Mouse (Mus musculus) embryonic facial prominence, embryonic 14.5 days (tissue): ENCODE data around the gene Eml1. TPM values are rescaled to one million over a fixed set of nuclear protein-coding genes. Genes with fewer than 3 reads are reported as not detected.

Experiments used
- ATAC-seq: fragments of 200-750 bp; cut with Nextera tagmentation; 2 replicates; pipeline ENCODE4 v1.8.0; 2017; ENCODE audit warnings: low read depth, moderate number of reproducible peaks, moderate TSS enrichment
- DNase-seq: peaks from one replicate; pipeline ENCODE4 v3.0.0-alpha.2; 2015; ENCODE audit warnings: low spot score
- H3K27ac ChIP-seq: fragments of 300-500 bp; sonication (generic); replicated peaks from 2 replicates; pipeline ENCODE4 v1.5.1; 2014; ENCODE audit warnings: low read depth, mild to moderate bottlenecking, low read length, moderate library complexity
- H3K27me3 ChIP-seq: fragments of 300-500 bp; sonication (generic); replicated peaks from 2 replicates; pipeline ENCODE4 v1.6.1; 2014; ENCODE audit warnings: low read length; ENCODE audit not compliant: control insufficient read depth, insufficient read depth
- H3K36me3 ChIP-seq: fragments of 300-500 bp; sonication (generic); 2 replicates; pipeline ENCODE4 v1.6.1; 2014; ENCODE audit warnings: low read length, mixed read lengths; ENCODE audit not compliant: control insufficient read depth, insufficient read depth
- H3K4me1 ChIP-seq: fragments of 300-500 bp; sonication (generic); 2 replicates; pipeline ENCODE4 v1.6.1; 2014; ENCODE audit warnings: antibody characterized with exemption, low read length; ENCODE audit not compliant: control insufficient read depth, insufficient read depth
- H3K4me2 ChIP-seq: fragments of 300-500 bp; sonication (generic); 2 replicates; pipeline ENCODE4 v1.6.1; 2014; ENCODE audit warnings: low read depth, mild to moderate bottlenecking, low read length, moderate library complexity, mixed read lengths
- H3K4me3 ChIP-seq: fragments of 300-500 bp; sonication (generic); 2 replicates; pipeline ENCODE4 v1.5.1; 2014; ENCODE audit warnings: low read depth, mild to moderate bottlenecking, low read length
- H3K9ac ChIP-seq: fragments of 300-500 bp; sonication (generic); 2 replicates; pipeline ENCODE4 v1.6.1; 2014; ENCODE audit warnings: low read depth, mild to moderate bottlenecking, low read length, moderate library complexity, mixed read lengths
- H3K9me3 ChIP-seq: fragments of 300-500 bp; sonication (generic); 2 replicates; pipeline ENCODE4 v1.6.1; 2016; ENCODE audit warnings: low read length; ENCODE audit not compliant: control insufficient read depth
- WGBS: fragments of 180-500 bp; shearing (Covaris S2); extraction: QIAGEN DNeasy Blood & Tissue Kit; methylation state at CpG from one replicate; pipeline ENCODE4 v1.1.7; 2014; 5-methylcytosine and 5-hydroxymethylcytosine counted together
- polyA plus RNA-seq: library from polyadenylated mRNA; unstranded; fragments of >200 nt; fragmentation: Nextera tagmentation; extraction: Ambion mirVana; gene quantifications from 2 replicates; pipeline ENCODE4 v1.2.1, GENCODE M21; 2014

The Eml1 gene
- polyA plus RNA-seq, 1 experiment from 2014 or later: 62.8 TPM

GRCm38 (mm10) chr12:108348151-108348550 lies 22.6 kb upstream of the Eml1 start:
- 74% methylated on average over 8 of the region's 8 CpGs for WGBS
- Histone ChIP-seq H3K4me3 (no peak overlapping the region), H3K27me3 (peaks cover 23% of the 10 kb centered on the region), H3K4me2 (no peak overlapping the region), H3K4me1 (0 out of 2 replicates have a peak, but pooled peaks cover 3% of the 10 kb centered on the region), H3K36me3 (no peaks in the 10 kb centered on the region), H3K27ac (no peak overlapping the region), H3K9ac (no peak overlapping the region), H3K9me3 (no peaks in the 10 kb centered on the region)
- DNase-seq: no peak
- no peak for ATAC-seq

- DNase-seq (no peak), ATAC-seq (no peak)
- no peak overlapping the region for H3K27ac ChIP-seq
- H3K4me3 ChIP-seq: no peak overlapping the region
- peaks cover 31% of the 10 kb centered on the region for H3K27me3 ChIP-seq
- 0 out of 2 replicates have a peak, but pooled peaks cover 3% of the 10 kb centered on the region for H3K4me1 ChIP-seq
- no peaks in the 10 kb centered on the region for H3K36me3 ChIP-seq
- 60% methylated on average over 5 of the region's 5 CpGs for WGBS
- no peak overlapping the region for H3K9ac ChIP-seq
- no peaks in the 10 kb centered on the region for H3K9me3 ChIP-seq
- no peak overlapping the region for H3K4me2 ChIP-seq
Measured at GRCm38 (mm10) chr12:108349026-108349425, 21.7 kb upstream of the Eml1 start.

- ATAC-seq: no peak
- Histone ChIP-seq H3K36me3 (no peaks in the 10 kb centered on the region), H3K4me2 (no peak overlapping the region), H3K9me3 (peaks cover 1% of the 10 kb centered on the region; the same call in 1 of the 2 replicates), H3K27me3 (peaks cover 35% of the 10 kb centered on the region), H3K9ac (no peak overlapping the region), H3K4me3 (no peak overlapping the region), H3K27ac (no peak overlapping the region), H3K4me1 (0 out of 2 replicates have a peak, but pooled peaks cover 3% of the 10 kb centered on the region)
- 86% methylated on average over 10 of the region's 10 CpGs for WGBS
- no peak for DNase-seq
Measured at GRCm38 (mm10) chr12:108350931-108351330, 19.8 kb upstream of the Eml1 start.

- Histone ChIP-seq H3K9me3 (peaks cover 3% of the 10 kb centered on the region; the same call in 1 of the 2 replicates), H3K9ac (peak overlapping the region; percentile 40; the same call in 1 of the 2 replicates), H3K36me3 (no peaks in the 10 kb centered on the region), H3K27ac (no peak overlapping the region), H3K4me2 (peak overlapping the region; percentile 47), H3K27me3 (peaks cover 35% of the 10 kb centered on the region), H3K4me1 (0 out of 2 replicates have a peak, but pooled peaks cover 3% of the 10 kb centered on the region), H3K4me3 (peak overlapping the region; percentile 20)
- 9% methylated on average over 31 of the region's 35 CpGs for WGBS
- DNase-seq: no peak
- ATAC-seq: 0 out of 2 replicates have a peak, but pooled peaks have one; percentile 41
Measured at GRCm38 (mm10) chr12:108352371-108353136, 18.2 kb upstream of the Eml1 start.

GRCm38 (mm10) chr12:108354284-108354683 lies 16.5 kb upstream of the Eml1 start:
- Histone ChIP-seq H3K4me1 (0 out of 2 replicates have a peak, but pooled peaks cover 3% of the 10 kb centered on the region), H3K27ac (no peak overlapping the region), H3K4me3 (no peak overlapping the region), H3K9me3 (peaks cover 3% of the 10 kb centered on the region; the same call in 1 of the 2 replicates), H3K4me2 (no peak overlapping the region), H3K9ac (no peak overlapping the region), H3K27me3 (peaks cover 35% of the 10 kb centered on the region), H3K36me3 (no peaks in the 10 kb centered on the region)
- ATAC-seq (no peak), DNase-seq (no peak)
- WGBS: 70% methylated on average over 2 of the region's 2 CpGs

GRCm38 (mm10) chr12:108355271-108355670 lies 15.5 kb upstream of the Eml1 start:
- no peaks in the 10 kb centered on the region for H3K36me3 ChIP-seq
- H3K27ac ChIP-seq: no peak overlapping the region
- no peak overlapping the region for H3K9ac ChIP-seq
- no peak overlapping the region for H3K4me3 ChIP-seq
- peaks cover 3% of the 10 kb centered on the region; the same call in 1 of the 2 replicates for H3K9me3 ChIP-seq
- DNase-seq (no peak), ATAC-seq (no peak)
- H3K27me3 ChIP-seq: peaks cover 35% of the 10 kb centered on the region
- WGBS: 70% methylated on average over 1 of the region's 1 CpGs
- H3K4me2 ChIP-seq: no peak overlapping the region
- H3K4me1 ChIP-seq: 0 out of 2 replicates have a peak, but pooled peaks cover 3% of the 10 kb centered on the region

- Histone ChIP-seq H3K27ac (no peak overlapping the region), H3K36me3 (no peaks in the 10 kb centered on the region), H3K9me3 (peaks cover 3% of the 10 kb centered on the region; the same call in 1 of the 2 replicates), H3K4me3 (no peak overlapping the region), H3K4me1 (0 out of 2 replicates have a peak, but pooled peaks cover 3% of the 10 kb centered on the region), H3K4me2 (no peak overlapping the region), H3K27me3 (peaks cover 32% of the 10 kb centered on the region), H3K9ac (no peak overlapping the region)
- no peak for ATAC-seq
- no peak for DNase-seq
Measured at GRCm38 (mm10) chr12:108355986-108356385, 14.8 kb upstream of the Eml1 start.

GRCm38 (mm10) chr12:108363796-108364195 lies 7.0 kb upstream of the Eml1 start:
- Histone ChIP-seq H3K4me1 (no peaks in the 10 kb centered on the region), H3K9me3 (no peaks in the 10 kb centered on the region), H3K9ac (no peak overlapping the region), H3K27me3 (no peaks in the 10 kb centered on the region), H3K27ac (no peak overlapping the region), H3K4me3 (no peak overlapping the region), H3K36me3 (no peaks in the 10 kb centered on the region), H3K4me2 (no peak overlapping the region)
- DNase-seq (peak; percentile 81), ATAC-seq (peak; percentile 90)
- 7% methylated on average over 5 of the region's 5 CpGs for WGBS
